Mouse (Mus musculus) thymus, adult 2 months (tissue): ENCODE results near the gene Ptprq.

Experiments
- CTCF ChIP-seq: fragments of 200-500 bp; IDR thresholded peaks from 2 replicates; pipeline ENCODE4 v1.5.1; 2012; ENCODE audit warnings: mild to moderate bottlenecking, control low read depth, low read length, moderate library complexity, borderline replicate concordance; ENCODE audit not compliant: control insufficient read depth, poor library complexity, insufficient read depth; ENCODE audit errors: extremely low read depth
- POLR2A ChIP-seq: fragments of 200-500 bp; IDR thresholded peaks from 2 replicates; pipeline ENCODE4 v1.6.1; 2012; ENCODE audit warnings: mild to moderate bottlenecking, low read length, control low read depth, moderate library complexity; ENCODE audit not compliant: control insufficient read depth, poor library complexity, insufficient read depth; ENCODE audit errors: extremely low read depth

DNA sequence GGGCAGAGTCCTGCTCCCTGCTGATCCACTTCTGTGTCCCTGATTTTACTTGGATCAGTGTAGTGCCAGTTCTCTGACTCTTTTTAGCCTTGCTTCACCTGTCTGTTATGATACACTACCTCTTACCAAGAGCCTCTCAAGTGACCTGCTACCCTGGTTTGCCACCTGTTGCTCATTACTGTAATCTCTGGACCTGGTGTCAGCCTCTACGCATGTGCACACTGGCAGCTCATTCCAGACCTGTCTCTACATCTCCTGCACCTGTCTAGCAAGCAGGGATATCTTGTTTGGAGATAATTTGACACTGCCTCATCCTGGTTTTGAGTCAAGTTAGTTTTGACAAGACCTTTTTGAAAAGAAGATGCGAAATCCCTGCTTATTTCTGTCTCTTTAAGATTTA lies 213.5 kb downstream of the Ptprq start:
- no peak for TF ChIP-seq POLR2A
- no peak for TF ChIP-seq CTCF
